Mouse (Mus musculus) small intestine, adult 2 months (tissue): ENCODE data around the gene Izumo1. TPM values are rescaled to one million over a fixed set of nuclear protein-coding genes. Genes with fewer than 3 reads are reported as not detected.
A peak's percentile ranks its signal among the peaks of the same experiment; 100 is the strongest.
"Not testable (repeated sequence)": the region's sequence is repeated elsewhere in the genome, so short reads cannot be mapped to it uniquely, and the experiment has no call there.

ENCODE experiments used
- H3K27ac ChIP-seq: fragments of 200-500 bp; 2 replicates; pipeline ENCODE4 v1.5.1; 2012; ENCODE audit warnings: low read depth, low read length, control low read depth, inconsistent platforms; ENCODE audit not compliant: insufficient read depth
- H3K27me3 ChIP-seq: fragments of 200-500 bp; 2 replicates; pipeline ENCODE4 v1.6.1; 2012; ENCODE audit warnings: mild to moderate bottlenecking, moderate library complexity, low read length, inconsistent platforms; ENCODE audit not compliant: control insufficient read depth, insufficient read depth
- H3K36me3 ChIP-seq: fragments of 200-500 bp; 2 replicates; pipeline ENCODE4 v1.6.1; 2012; ENCODE audit warnings: mild to moderate bottlenecking, low read length, control low read depth, inconsistent platforms; ENCODE audit not compliant: control insufficient read depth, insufficient read depth
- H3K4me1 ChIP-seq: fragments of 200-500 bp; 2 replicates; pipeline ENCODE4 v1.6.1; 2012; ENCODE audit warnings: low read length, inconsistent platforms, mixed read lengths; ENCODE audit not compliant: control insufficient read depth, insufficient read depth, insufficient read length
- H3K4me3 ChIP-seq: fragments of 200-500 bp; 2 replicates; pipeline ENCODE4 v1.5.1; 2012; ENCODE audit warnings: low read depth, mild to moderate bottlenecking, control low read depth, inconsistent platforms, low read length, moderate library complexity
- CTCF ChIP-seq: fragments of 200-500 bp; IDR thresholded peaks from 2 replicates; pipeline ENCODE4 v1.5.1; 2012; ENCODE audit warnings: low read depth, mild to moderate bottlenecking, control low read depth, inconsistent platforms, low read length, moderate library complexity, mixed read lengths; ENCODE audit not compliant: insufficient replicate concordance, insufficient read length; ENCODE audit errors: extremely low read depth
- POLR2A ChIP-seq: fragments of 200-500 bp; IDR thresholded peaks from 2 replicates; pipeline ENCODE4 v1.6.1; 2012; ENCODE audit warnings: low read depth, mild to moderate bottlenecking, control low read depth, inconsistent platforms, low read length, moderate library complexity
- WGBS: fragments of 180-500 bp; shearing (Covaris S2); methylation state at CpG from one replicate; pipeline ENCODE4 v1.1.7; 2018; 5-methylcytosine and 5-hydroxymethylcytosine counted together
- polyA plus RNA-seq: library from polyadenylated mRNA; depleted of rRNA; stranded (reverse); fragments of >200 nt; gene quantifications from 2 replicates; pipeline ENCODE4 v1.2.3, GENCODE M21; 2012

The Izumo1 gene
- polyA plus RNA-seq, 1 experiment: 0.25 TPM

DNA sequence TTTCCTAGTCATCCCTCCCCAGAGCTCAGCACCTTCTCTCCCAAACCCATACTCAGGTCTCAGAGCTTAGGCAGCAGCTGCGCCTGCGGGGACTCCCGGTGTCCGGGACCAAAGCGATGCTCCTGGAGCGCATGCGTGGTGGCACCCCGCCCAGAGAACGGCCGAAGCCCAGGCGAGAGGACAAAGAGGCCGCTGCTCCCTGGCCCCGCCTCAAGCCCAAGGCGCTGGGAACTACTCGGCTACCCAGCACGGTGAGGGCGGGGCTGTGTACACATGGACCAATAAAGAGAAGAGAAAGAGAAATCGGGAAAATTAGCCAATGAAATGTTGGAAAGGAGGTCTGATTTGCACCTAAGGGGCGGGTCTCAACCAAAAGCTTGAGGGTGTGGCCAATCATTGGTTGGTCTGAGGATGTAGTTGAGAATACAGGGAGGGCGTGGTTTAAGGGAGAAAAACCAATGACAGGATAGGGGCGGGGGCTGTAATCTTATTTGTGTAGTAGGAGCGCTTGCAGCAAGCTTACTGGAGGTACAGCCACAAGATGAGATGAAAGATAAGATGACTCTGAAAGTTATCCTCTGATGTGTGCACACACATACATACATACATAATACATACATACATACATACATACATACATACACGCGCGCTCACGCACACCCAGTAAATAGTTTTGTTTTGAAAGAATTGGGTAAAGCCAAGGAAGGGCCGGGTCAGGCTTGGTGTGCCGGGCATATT lies 22.0 kb downstream of the Izumo1 start:
- Histone ChIP-seq H3K4me1 (peaks cover 4% of the 10 kb centered on the region; the same call in 1 of the 2 replicates), H3K27me3 (peaks cover 27% of the 10 kb centered on the region), H3K4me3 (peak overlapping the region; percentile 33), H3K27ac (peak overlapping the region; percentile 30), H3K36me3 (no peaks in the 10 kb centered on the region)
- TF ChIP-seq CTCF: no peak
- no peak for TF ChIP-seq POLR2A
- WGBS: 8% methylated on average over 28 of the region's 28 CpGs

DNA sequence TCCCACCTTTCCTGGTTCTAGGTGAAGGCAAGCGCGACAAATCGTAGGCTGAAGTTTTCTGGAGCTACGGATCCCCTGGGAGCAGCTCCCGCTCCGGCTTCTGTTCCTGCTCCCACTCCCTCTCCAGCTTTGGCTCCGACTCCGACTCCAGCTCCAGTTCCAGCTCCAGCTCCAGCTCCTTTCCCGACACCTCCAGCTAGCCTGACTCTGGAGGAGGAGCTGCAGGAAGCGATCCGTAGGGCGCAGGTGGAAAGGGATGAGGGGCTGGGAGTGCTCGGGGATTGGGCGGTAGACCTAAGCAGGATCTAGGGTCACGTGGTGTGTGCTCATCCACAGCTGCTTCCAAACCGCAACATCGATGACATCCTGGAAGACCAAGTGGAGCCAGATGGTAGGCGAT lies 22.6 kb downstream of the Izumo1 start:
- TF ChIP-seq CTCF: no peak
- no peak for TF ChIP-seq POLR2A
- H3K36me3 ChIP-seq: no peaks in the 10 kb centered on the region
- peaks cover 4% of the 10 kb centered on the region; the same call in 1 of the 2 replicates for H3K4me1 ChIP-seq
- WGBS: 27% methylated on average over 18 of the region's 18 CpGs
- no peak overlapping the region; the same call in 1 of the 2 replicates for H3K27ac ChIP-seq
- peaks cover 27% of the 10 kb centered on the region for H3K27me3 ChIP-seq
- H3K4me3 ChIP-seq: peak overlapping the region; percentile 17

DNA sequence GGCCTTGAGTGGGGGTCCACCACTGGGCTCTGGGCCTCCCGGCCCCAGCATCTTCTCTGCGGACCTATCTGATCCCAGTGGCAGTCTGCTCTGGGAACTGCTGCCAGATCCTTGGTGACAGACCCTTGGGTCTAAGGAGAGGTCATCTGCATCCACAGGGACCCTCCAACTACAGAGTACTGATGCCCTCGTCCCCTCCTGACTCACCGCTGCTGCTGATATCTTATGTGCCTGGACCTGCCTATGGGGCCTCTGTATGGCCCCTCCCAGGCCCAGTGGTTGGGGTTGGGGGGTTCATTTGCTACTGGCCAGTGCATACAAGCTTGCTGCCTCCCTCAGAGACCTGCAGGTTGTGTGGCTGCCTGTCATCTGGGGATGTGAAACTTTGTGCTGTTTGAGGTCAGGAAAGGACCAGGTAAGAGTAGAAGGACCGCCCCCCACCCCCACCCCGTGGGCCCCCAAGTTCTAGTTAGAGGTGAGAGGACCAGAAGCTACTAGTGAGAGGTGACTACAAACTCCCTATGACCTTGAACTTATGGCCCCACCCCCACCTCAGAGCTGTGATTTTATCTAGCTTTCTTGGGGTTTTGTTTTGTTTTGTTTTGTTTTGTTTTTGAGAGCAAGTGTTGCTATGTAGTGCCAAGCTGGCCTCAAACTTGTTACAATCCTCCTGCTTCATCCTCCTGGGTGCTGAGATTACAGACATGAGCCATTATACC lies 23.4 kb downstream of the Izumo1 start:
- H3K27me3 ChIP-seq: peaks cover 27% of the 10 kb centered on the region
- TF ChIP-seq POLR2A (no peak), CTCF (no peak)
- no peaks in the 10 kb centered on the region for H3K36me3 ChIP-seq
- WGBS: 69% methylated on average over 6 of the region's 6 CpGs
- H3K27ac ChIP-seq: no peak overlapping the region
- peaks cover 2% of the 10 kb centered on the region; the same call in 1 of the 2 replicates for H3K4me1 ChIP-seq
- H3K4me3 ChIP-seq: no peak overlapping the region

DNA sequence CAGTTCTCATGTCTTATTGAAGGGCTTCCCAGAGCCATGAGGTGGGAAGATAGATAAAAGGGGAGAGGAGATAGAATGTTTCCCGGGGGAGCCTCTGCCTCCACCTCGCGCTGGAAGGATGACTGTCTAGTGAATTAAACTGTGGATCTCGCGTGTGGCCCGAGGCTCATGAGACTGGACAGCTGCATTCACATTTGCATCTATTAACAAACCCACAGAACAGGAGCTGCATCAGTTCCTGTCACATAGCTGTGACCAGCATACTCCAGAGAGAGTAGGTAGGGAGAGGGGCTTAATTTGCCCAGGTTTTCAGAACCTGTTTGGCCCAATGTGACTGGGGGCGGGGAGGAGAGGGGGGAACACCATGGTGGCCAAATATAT lies 24.0 kb downstream of the Izumo1 start:
- TF ChIP-seq CTCF: no peak
- WGBS: 83% methylated on average over 7 of the region's 7 CpGs

DNA sequence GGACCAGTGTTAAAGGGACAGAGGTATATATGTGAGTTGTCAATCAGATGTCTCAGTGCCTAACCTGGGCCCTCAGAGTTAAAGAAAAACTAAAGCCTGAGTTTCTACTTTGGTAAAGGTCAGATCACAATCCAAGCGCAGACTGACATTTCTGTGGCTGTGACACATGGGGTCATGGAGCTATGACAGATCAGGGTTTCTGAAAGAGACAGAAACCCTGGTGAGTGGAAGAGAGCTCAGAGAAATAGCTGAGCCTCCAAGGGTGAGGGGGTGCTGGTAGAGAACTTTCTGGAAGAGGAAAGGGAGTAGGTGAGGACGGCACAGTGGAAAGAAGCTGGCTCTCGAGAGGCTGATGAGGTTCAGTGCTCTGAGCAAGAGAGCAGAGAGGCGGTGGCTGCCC lies 25.1 kb downstream of the Izumo1 start:
- H3K4me3 ChIP-seq: no peak overlapping the region
- no peaks in the 10 kb centered on the region for H3K36me3 ChIP-seq
- no peak for TF ChIP-seq POLR2A
- TF ChIP-seq CTCF: no peak
- WGBS: 82% methylated on average over 4 of the region's 4 CpGs
- H3K4me1 ChIP-seq: peaks cover 2% of the 10 kb centered on the region; the same call in 1 of the 2 replicates
- H3K27me3 ChIP-seq: peaks cover 24% of the 10 kb centered on the region
- no peak overlapping the region for H3K27ac ChIP-seq

More for the DNA sequence above, 24.0 kb downstream of the Izumo1 start:
- H3K27me3 ChIP-seq: peaks cover 26% of the 10 kb centered on the region
- no peaks in the 10 kb centered on the region for H3K36me3 ChIP-seq
- H3K4me3 ChIP-seq: no peak overlapping the region
- H3K4me1 ChIP-seq: peaks cover 2% of the 10 kb centered on the region; the same call in 1 of the 2 replicates
- no peak overlapping the region for H3K27ac ChIP-seq

DNA sequence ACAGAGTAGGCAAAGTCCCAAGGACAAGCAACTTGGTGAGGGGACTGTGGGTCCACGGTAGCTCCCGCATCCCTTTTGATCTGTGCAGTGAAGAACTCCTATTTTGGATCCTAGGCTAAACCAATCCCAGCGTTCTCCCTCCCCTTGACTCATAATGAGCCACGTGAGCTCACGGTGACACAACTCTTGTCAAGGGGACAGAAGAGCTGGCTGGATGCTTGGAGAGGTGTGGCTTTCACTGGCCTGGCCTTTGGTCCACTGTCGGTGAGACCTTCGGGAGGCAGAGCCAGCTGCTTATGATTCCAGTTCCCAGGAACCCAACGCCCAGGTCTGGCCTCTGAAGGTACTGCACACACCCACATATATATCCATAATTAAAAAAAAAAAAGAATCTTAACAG lies 27.7 kb downstream of the Izumo1 start:
- Histone ChIP-seq H3K36me3 (no peaks in the 10 kb centered on the region), H3K27me3 (peaks cover 13% of the 10 kb centered on the region), H3K27ac (no peak overlapping the region), H3K4me1 (no peaks in the 10 kb centered on the region), H3K4me3 (no peak overlapping the region)
- TF ChIP-seq POLR2A (no peak), CTCF (no peak)
- WGBS: 48% methylated on average over 8 of the region's 8 CpGs

DNA sequence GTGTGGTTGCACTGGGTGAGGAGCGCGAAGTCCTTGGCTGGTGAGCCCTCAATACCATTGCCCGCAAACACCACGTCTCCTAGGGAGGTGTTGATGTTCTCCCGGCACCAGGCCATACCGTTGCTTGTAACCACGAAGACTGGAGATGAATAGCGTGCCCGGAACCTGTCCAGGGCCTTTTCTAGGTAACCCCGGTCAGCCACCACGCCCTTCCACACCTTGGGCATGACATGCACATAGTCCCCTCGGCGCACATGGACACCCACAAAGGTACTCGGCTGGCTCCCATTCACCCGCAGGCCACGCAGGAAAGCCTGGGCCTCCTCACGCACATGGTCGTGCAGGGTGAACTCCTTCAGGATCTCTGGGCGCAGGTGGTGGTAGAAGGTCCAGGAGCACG lies 28.9 kb downstream of the Izumo1 start:
- H3K36me3 ChIP-seq, H3K4me1 ChIP-seq, H3K4me3 ChIP-seq, H3K27ac ChIP-seq, H3K27me3 ChIP-seq: not testable (repeated sequence)
- 95% methylated on average over 20 of the region's 20 CpGs for WGBS
